Mouse (Mus musculus) spleen, adult 10 weeks (tissue): ENCODE measurements around the gene Rassf8. TPM values are rescaled to one million over a fixed set of nuclear protein-coding genes. Genes with fewer than 3 reads are reported as not detected.

Experiments used
- polyA plus RNA-seq: library from polyadenylated mRNA; stranded (reverse); fragments of 350-450 nt; fragmentation: Illumina TruSeq; extraction: RNeasy Lipid Tissue Mini Kit (QIAGEN cat#74804); gene quantifications from one replicate; pipeline ENCODE4 v1.2.3, GENCODE M21; 2015; ENCODE audit warnings: low replicate concordance; ENCODE audit not compliant: insufficient read depth

Rassf8 gene
- polyA plus RNA-seq: 5.8 TPM

GRCm38 (mm10) chr6:145746132-145746849 lies at the start of gene Rassf8:
Gene Rassf8 (plus strand): TSS chr6:145746748.

GRCm38 (mm10) chr6:145865289-145865885 lies 118.8 kb downstream of the Rassf8 start, which contains the start of gene Bhlhe41:
Gene Bhlhe41 (minus strand): TSS chr6:145865558.

Other genes with a start within 250 kb of the Rassf8 start
- gene Lmntd1, start 132.4 kb upstream of the Rassf8 start, polyA plus RNA-seq: 0.23 TPM
- not detected for gene Tuba3b, start 131.0 kb upstream of the Rassf8 start, polyA plus RNA-seq
- gene Bhlhe41, start 118.8 kb downstream of the Rassf8 start, polyA plus RNA-seq: 5.3 TPM
- 9.3 TPM for gene Sspn, start 184.9 kb downstream of the Rassf8 start, polyA plus RNA-seq